Comparison of ENCODE assay signal across 24 mouse cellular contexts in the genomic region with DNA sequence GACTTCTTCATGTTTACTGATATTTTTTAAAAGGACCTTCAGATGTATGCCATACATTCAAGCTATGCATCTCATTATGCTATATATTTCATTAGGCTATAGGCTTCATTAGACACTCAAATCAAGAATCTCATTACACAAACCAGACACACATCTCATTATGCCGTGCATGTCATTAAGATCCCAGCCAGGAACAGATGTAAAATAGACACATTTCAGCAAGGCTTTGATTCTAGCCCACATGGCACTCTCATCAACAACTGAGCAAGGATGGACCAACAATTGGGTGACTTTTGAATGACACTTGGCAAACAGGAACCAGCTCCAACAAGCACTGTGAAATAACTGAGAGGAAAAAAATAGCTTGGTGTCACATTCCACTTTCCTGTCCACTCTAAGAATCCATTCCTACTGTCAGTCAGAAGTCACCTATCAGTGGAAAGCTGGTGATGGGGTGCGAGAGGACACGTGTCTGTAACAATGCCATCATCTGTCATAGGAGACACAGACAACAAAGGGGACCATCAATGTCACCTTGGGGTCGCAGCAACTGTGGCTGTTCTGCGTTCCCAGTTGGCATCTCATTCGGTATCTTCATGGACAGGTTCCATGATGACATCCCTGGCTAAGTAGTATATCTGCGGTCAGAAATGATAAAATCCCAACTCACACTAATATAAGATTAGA.
DNase-seq lines count a peak whose midpoint lies in the region; ATAC-seq lines count a peak whose summit lies in the region.
"Had no signal": no experiment of that assay in that cellular context is flagged by ENCODE, and none has a peak within 500 bp of the region (broad histone marks: within the 10 kb centered on the region; RNA-seq: fewer than 3 reads in every experiment).

No protein-coding gene starts in this region.

- H3K4me2 ChIP-seq in forebrain, embryonic 15.5 days (replicated peaks), result no peak overlapping the region
- H3K4me2 ChIP-seq in forebrain, embryonic 12.5 days, result no peak overlapping the region
- H3K4me2 ChIP-seq in midbrain, embryonic 11.5 days, result no peak overlapping the region
- no peak overlapping the region for H3K4me2 ChIP-seq in heart, embryonic 14.5 days (ENCODE audit: low read length)
- no peak overlapping the region for H3K4me2 ChIP-seq in kidney, embryonic 14.5 days (replicated peaks; ENCODE audit: low read depth, low read length)
- H3K4me2 ChIP-seq: liver, embryonic 12.5 days had no signal

- H3K36me3 ChIP-seq in forebrain, embryonic 15.5 days, result no peaks in the 10 kb centered on the region
- H3K36me3 ChIP-seq in forebrain, embryonic 12.5 days (replicated peaks), result no peaks in the 10 kb centered on the region
- H3K36me3 ChIP-seq in midbrain, embryonic 11.5 days (ENCODE audit: control insufficient read depth, insufficient read depth, low read length), result no peaks in the 10 kb centered on the region
- no peaks in the 10 kb centered on the region for H3K36me3 ChIP-seq in midbrain, embryonic 10.5 days
- no peaks in the 10 kb centered on the region for H3K36me3 ChIP-seq in heart, embryonic 14.5 days (ENCODE audit: control insufficient read depth, insufficient read depth, low read length)
- H3K36me3 ChIP-seq in kidney, embryonic 14.5 days (ENCODE audit: control insufficient read depth, insufficient read depth, low read length), result no peaks in the 10 kb centered on the region
- H3K36me3 ChIP-seq: liver, embryonic 12.5 days had no signal

- ATAC-seq in forebrain, embryonic 15.5 days (replicated peaks), result peak; percentile 67; the same call in 1 of the 2 replicates
- no peak for ATAC-seq in forebrain, embryonic 12.5 days (ENCODE audit: low FRiP score)
- ATAC-seq in midbrain, embryonic 11.5 days (ENCODE audit: low FRiP score), result no peak
- peak; percentile 43; the same call in 1 of the 2 replicates for ATAC-seq in heart, embryonic 14.5 days (ENCODE audit: insufficient number of reproducible peaks, insufficient read depth, low FRiP score, low read depth)
- ATAC-seq in kidney, embryonic 14.5 days (ENCODE audit: low FRiP score, low TSS enrichment), result no peak
- ATAC-seq: hindbrain, embryonic 16.5 days; liver, embryonic 12.5 days; liver, postnatal 0 days; Patski had no signal

- no peak overlapping the region for H3K9ac ChIP-seq in forebrain, embryonic 15.5 days (replicated peaks)
- H3K9ac ChIP-seq in forebrain, embryonic 12.5 days, result no peak overlapping the region
- no peak overlapping the region for H3K9ac ChIP-seq in midbrain, embryonic 11.5 days (ENCODE audit: low read length)
- H3K9ac ChIP-seq in heart, embryonic 14.5 days (ENCODE audit: low read length), result no peak overlapping the region
- H3K9ac ChIP-seq in kidney, embryonic 14.5 days (ENCODE audit: low read depth, low read length), result no peak overlapping the region
- H3K9ac ChIP-seq: liver, embryonic 12.5 days; liver, postnatal 0 days had no signal

- H3K27ac ChIP-seq in forebrain, embryonic 15.5 days (replicated peaks), result no peak overlapping the region
- no peak overlapping the region for H3K27ac ChIP-seq in forebrain, embryonic 12.5 days
- H3K27ac ChIP-seq in midbrain, embryonic 11.5 days (ENCODE audit: low read depth, low read length), result no peak overlapping the region
- no peak overlapping the region for H3K27ac ChIP-seq in midbrain, embryonic 10.5 days (replicated peaks)
- peak overlapping the region in 1 of 2 experiments; percentile 21; a peak in 1 of 4 replicates for H3K27ac ChIP-seq in heart, embryonic 14.5 days (replicated peaks in 1 of 2; ENCODE audit: control insufficient read depth in 1 of 2, insufficient read depth in 1 of 2, low read depth in 2 of 2, low read length in 2 of 2)
- H3K27ac ChIP-seq in kidney, embryonic 14.5 days (ENCODE audit: low read depth, low read length), result no peak overlapping the region
- H3K27ac ChIP-seq: left cerebral cortex, adult 2 months; liver, embryonic 12.5 days had no signal

- 69% methylated on average over 7 of the region's 7 CpGs for WGBS in forebrain, embryonic 15.5 days
- WGBS in forebrain, embryonic 12.5 days, result 84% methylated on average over 7 of the region's 7 CpGs
- 86% methylated on average over 7 of the region's 7 CpGs for WGBS in midbrain, embryonic 11.5 days
- 91% methylated on average over 7 of the region's 7 CpGs for WGBS in midbrain, embryonic 10.5 days
- 40% methylated on average over 7 of the region's 7 CpGs for WGBS in heart, embryonic 14.5 days
- 97% methylated on average over 7 of the region's 7 CpGs for WGBS in kidney, embryonic 14.5 days

- H3K9me3 ChIP-seq in forebrain, embryonic 15.5 days, result no peaks in the 10 kb centered on the region
- no peaks in the 10 kb centered on the region for H3K9me3 ChIP-seq in forebrain, embryonic 12.5 days
- no peaks in the 10 kb centered on the region for H3K9me3 ChIP-seq in midbrain, embryonic 11.5 days (ENCODE audit: control insufficient read depth, low read length)
- H3K9me3 ChIP-seq in midbrain, embryonic 10.5 days (replicated peaks), result 0 out of 2 replicates have a peak, but pooled peaks cover 3% of the 10 kb centered on the region
- no peaks in the 10 kb centered on the region for H3K9me3 ChIP-seq in heart, embryonic 14.5 days (ENCODE audit: control insufficient read depth, low read length)
- no peaks in the 10 kb centered on the region for H3K9me3 ChIP-seq in kidney, embryonic 14.5 days (ENCODE audit: control insufficient read depth, low read length)
- H3K9me3 ChIP-seq: liver, embryonic 12.5 days had no signal

- peaks cover 7% of the 10 kb centered on the region; the same call in 1 of the 2 replicates for H3K4me1 ChIP-seq in forebrain, embryonic 15.5 days
- H3K4me1 ChIP-seq in forebrain, embryonic 12.5 days, result no peaks in the 10 kb centered on the region
- no peaks in the 10 kb centered on the region for H3K4me1 ChIP-seq in midbrain, embryonic 11.5 days (ENCODE audit: control insufficient read depth, insufficient read depth, low read length)
- no peaks in the 10 kb centered on the region for H3K4me1 ChIP-seq in midbrain, embryonic 10.5 days
- peaks cover 0 to 20% of the 10 kb centered on the region in 2 experiments; a peak in 3 of 4 replicates for H3K4me1 ChIP-seq in heart, embryonic 14.5 days (ENCODE audit: control insufficient read depth in 2 of 2, insufficient read depth in 2 of 2, low read length in 2 of 2)
- no peaks in the 10 kb centered on the region for H3K4me1 ChIP-seq in kidney, embryonic 14.5 days (ENCODE audit: control insufficient read depth, insufficient read depth, low read length)
- H3K4me1 ChIP-seq: liver, embryonic 12.5 days; megakaryocyte, embryonic 14.5 days had no signal

- peak; percentile 6 for DNase-seq in midbrain, embryonic 11.5 days (ENCODE audit: low spot score, missing footprints)
- no peak for DNase-seq in midbrain, embryonic 10.5 days (ENCODE audit: low spot score)
- peak; percentile 29 for DNase-seq in heart, postnatal 4 days
- no peak for DNase-seq in cerebellum, postnatal 4 days (ENCODE audit: low spot score in 2 of 2)
- DNase-seq: adrenal gland, postnatal 14 days; cerebellum, adult 11-12 months; cerebellum, adult 9-11 months; gastrocnemius, postnatal 14 days; kidney, adult 2 months; kidney, postnatal 10 days; liver, postnatal 0 days; lung, postnatal 36 days; midbrain, embryonic 14.5 days; thymus, postnatal 4 days had no signal

- no peak overlapping the region for H3K4me3 ChIP-seq in forebrain, embryonic 15.5 days
- no peak overlapping the region for H3K4me3 ChIP-seq in forebrain, embryonic 12.5 days (replicated peaks)
- H3K4me3 ChIP-seq in midbrain, embryonic 11.5 days (ENCODE audit: low read depth, low read length), result no peak overlapping the region
- no peak overlapping the region for H3K4me3 ChIP-seq in midbrain, embryonic 10.5 days
- no peak overlapping the region for H3K4me3 ChIP-seq in heart, embryonic 14.5 days (ENCODE audit: control insufficient read depth in 1 of 2, insufficient read depth in 1 of 2, low read depth in 1 of 2, low read length in 2 of 2)
- no peak overlapping the region for H3K4me3 ChIP-seq in kidney, embryonic 14.5 days (ENCODE audit: low read length)
- H3K4me3 ChIP-seq: erythroblast, embryonic 14.5 days; left cerebral cortex, adult 2 months; liver, embryonic 12.5 days; megakaryocyte, embryonic 14.5 days had no signal

- no peaks in the 10 kb centered on the region for H3K27me3 ChIP-seq in forebrain, embryonic 15.5 days
- H3K27me3 ChIP-seq in forebrain, embryonic 12.5 days, result no peaks in the 10 kb centered on the region
- H3K27me3 ChIP-seq in midbrain, embryonic 11.5 days (ENCODE audit: control insufficient read depth, insufficient read depth, low read length), result no peaks in the 10 kb centered on the region
- H3K27me3 ChIP-seq in midbrain, embryonic 10.5 days (ENCODE audit: low read depth, poor library complexity, severe bottlenecking), result no peaks in the 10 kb centered on the region
- no peaks in the 10 kb centered on the region for H3K27me3 ChIP-seq in heart, embryonic 14.5 days (ENCODE audit: control insufficient read depth, insufficient read depth, low read length)
- no peaks in the 10 kb centered on the region for H3K27me3 ChIP-seq in kidney, embryonic 14.5 days (ENCODE audit: control insufficient read depth, insufficient read depth, low read length)
- H3K27me3 ChIP-seq: liver, embryonic 12.5 days; megakaryocyte, embryonic 14.5 days; Patski had no signal

Comparison
In these comparisons a context has a peak if more than half of its experiments do, and no peak if none do; other contexts are left out.
1. ATAC-seq: peak in forebrain, embryonic 15.5 days (single experiment) and heart, embryonic 14.5 days (single experiment); none in forebrain, embryonic 12.5 days (single experiment), midbrain, embryonic 11.5 days (single experiment) and kidney, embryonic 14.5 days (single experiment).
2. DNase-seq: peak in midbrain, embryonic 11.5 days (single experiment) and heart, postnatal 4 days (single experiment); none in midbrain, embryonic 10.5 days (single experiment) and cerebellum, postnatal 4 days (0 of 2).